ENCODE assay signal across 8 mouse cellular contexts in genomic region chr5:23224759-23225536, GRCm38 (mm10).
DNase-seq lines count a peak whose midpoint lies in the region; ATAC-seq lines count a peak whose summit lies in the region.

No protein-coding gene starts in this region.

- H3K4me2 ChIP-seq in forebrain, embryonic 12.5 days: peak overlapping the region; percentile 51
- H3K4me2 ChIP-seq in hindbrain, embryonic 11.5 days (replicated peaks; ENCODE audit: low read depth, low read length): peak overlapping the region; percentile 49
- peak overlapping the region; percentile 49 for H3K4me2 ChIP-seq in midbrain, embryonic 11.5 days
- peak overlapping the region; percentile 47 for H3K4me2 ChIP-seq in stomach, embryonic 14.5 days (replicated peaks; ENCODE audit: low read depth, low read length)

- peak; percentile 50 for DNase-seq in layer of hippocampus, adult 11-12 months (ENCODE audit: low spot score)
- DNase-seq in layer of hippocampus, adult 9-11 months: no peak
- DNase-seq in c-Kit-positive CD71-positive TER-119-negative erythroid progenitor cells, embryonic 14.5 days (ENCODE audit: low read depth): peak; percentile 20
- peak; percentile 81 for DNase-seq in hindbrain, embryonic 11.5 days (ENCODE audit: low spot score)
- DNase-seq in left cerebral cortex, postnatal 14 days (ENCODE audit: low spot score in 2 of 2): peak; percentile 72 to 76
- DNase-seq in midbrain, embryonic 11.5 days (ENCODE audit: low spot score, missing footprints): peak; percentile 96

- peak; percentile 86 for ATAC-seq in forebrain, embryonic 12.5 days (ENCODE audit: low FRiP score)
- peak; percentile 90 for ATAC-seq in hindbrain, embryonic 11.5 days (ENCODE audit: low FRiP score)
- ATAC-seq in midbrain, embryonic 11.5 days (ENCODE audit: low FRiP score): peak; percentile 89
- peak; percentile 58; the same call in 1 of the 2 replicates for ATAC-seq in stomach, embryonic 14.5 days (ENCODE audit: insufficient number of reproducible peaks, insufficient read depth, low FRiP score, low read depth)

- WGBS in forebrain, embryonic 12.5 days: 21% methylated on average over 14 of the region's 14 CpGs
- WGBS in hindbrain, embryonic 11.5 days: 25% methylated on average over 14 of the region's 14 CpGs
- 21% methylated on average over 14 of the region's 14 CpGs for WGBS in midbrain, embryonic 11.5 days
- WGBS in stomach, embryonic 14.5 days: 17% methylated on average over 14 of the region's 14 CpGs

- H3K27ac ChIP-seq in forebrain, embryonic 12.5 days: no peak overlapping the region
- no peak overlapping the region for H3K27ac ChIP-seq in hindbrain, embryonic 11.5 days (ENCODE audit: low read depth, low read length)
- no peak overlapping the region for H3K27ac ChIP-seq in midbrain, embryonic 11.5 days (ENCODE audit: low read depth, low read length)
- no peak overlapping the region for H3K27ac ChIP-seq in stomach, embryonic 14.5 days (ENCODE audit: low read length)

- no peaks in the 10 kb centered on the region for H3K9me3 ChIP-seq in forebrain, embryonic 12.5 days
- H3K9me3 ChIP-seq in hindbrain, embryonic 11.5 days (ENCODE audit: control insufficient read depth, low read length): no peaks in the 10 kb centered on the region
- no peaks in the 10 kb centered on the region for H3K9me3 ChIP-seq in midbrain, embryonic 11.5 days (ENCODE audit: control insufficient read depth, low read length)
- no peaks in the 10 kb centered on the region for H3K9me3 ChIP-seq in stomach, embryonic 14.5 days (ENCODE audit: control insufficient read depth, low read depth, low read length)

- peak overlapping the region; percentile 38; the same call in 1 of the 2 replicates for H3K9ac ChIP-seq in forebrain, embryonic 12.5 days
- peak overlapping the region; percentile 52 for H3K9ac ChIP-seq in hindbrain, embryonic 11.5 days (ENCODE audit: low read depth, low read length)
- peak overlapping the region; percentile 43 for H3K9ac ChIP-seq in midbrain, embryonic 11.5 days (ENCODE audit: low read length)
- 0 out of 2 replicates have a peak overlapping the region, but pooled peaks have one; percentile 6 for H3K9ac ChIP-seq in stomach, embryonic 14.5 days (replicated peaks; ENCODE audit: low read depth, low read length)

- H3K27me3 ChIP-seq in forebrain, embryonic 12.5 days: no peaks in the 10 kb centered on the region
- H3K27me3 ChIP-seq in hindbrain, embryonic 11.5 days (ENCODE audit: control insufficient read depth, insufficient read depth, low read length): no peaks in the 10 kb centered on the region
- H3K27me3 ChIP-seq in midbrain, embryonic 11.5 days (ENCODE audit: control insufficient read depth, insufficient read depth, low read length): no peaks in the 10 kb centered on the region
- no peaks in the 10 kb centered on the region for H3K27me3 ChIP-seq in stomach, embryonic 14.5 days (ENCODE audit: control insufficient read depth, insufficient read depth, low read length)

- peaks cover 3% of the 10 kb centered on the region; the same call in 1 of the 2 replicates for H3K4me1 ChIP-seq in forebrain, embryonic 12.5 days
- H3K4me1 ChIP-seq in hindbrain, embryonic 11.5 days (replicated peaks; ENCODE audit: control insufficient read depth, insufficient read depth, low read length): no peaks in the 10 kb centered on the region
- no peaks in the 10 kb centered on the region for H3K4me1 ChIP-seq in midbrain, embryonic 11.5 days (ENCODE audit: control insufficient read depth, insufficient read depth, low read length)
- H3K4me1 ChIP-seq in stomach, embryonic 14.5 days (ENCODE audit: control insufficient read depth, insufficient read depth, low read length): no peaks in the 10 kb centered on the region

- intact Hi-C loops in left cerebral cortex, postnatal 14 days (cut with DNase I): loop anchor here (5.0 to 10.0 kb wide), 3 partner anchors 470 to 640 kb away; no protein-coding TSS in a partner anchor

- H3K36me3 ChIP-seq in forebrain, embryonic 12.5 days (replicated peaks): no peaks in the 10 kb centered on the region
- H3K36me3 ChIP-seq in hindbrain, embryonic 11.5 days (ENCODE audit: control insufficient read depth, insufficient read depth, low read length): no peaks in the 10 kb centered on the region
- no peaks in the 10 kb centered on the region for H3K36me3 ChIP-seq in midbrain, embryonic 11.5 days (ENCODE audit: control insufficient read depth, insufficient read depth, low read length)
- no peaks in the 10 kb centered on the region for H3K36me3 ChIP-seq in stomach, embryonic 14.5 days (ENCODE audit: control insufficient read depth, insufficient read depth, low read length)

- H3K4me3 ChIP-seq in forebrain, embryonic 12.5 days (replicated peaks): peak overlapping the region; percentile 31
- peak overlapping the region; percentile 22; the same call in 1 of the 2 replicates for H3K4me3 ChIP-seq in hindbrain, embryonic 11.5 days (ENCODE audit: low read depth, low read length)
- peak overlapping the region; percentile 18; the same call in 1 of the 2 replicates for H3K4me3 ChIP-seq in midbrain, embryonic 11.5 days (ENCODE audit: low read depth, low read length)
- peak overlapping the region; percentile 29 for H3K4me3 ChIP-seq in stomach, embryonic 14.5 days (ENCODE audit: low read depth, low read length)
